Mouse (Mus musculus) adrenal gland, postnatal 4 days (tissue): ENCODE measurements around the gene Ica1l. TPM values are rescaled to one million over a fixed set of nuclear protein-coding genes. Genes with fewer than 3 reads are reported as not detected.

Experiments
- DNase-seq, 2 experiments: peaks; one replicate each; pipeline ENCODE4 v3.0.0; 2021 to 2022; ENCODE audit warnings: low spot score in 2 of 2, mixed read lengths in 2 of 2
- total RNA-seq, 2 experiments: library from RNA; stranded (reverse); gene quantifications; 2 replicates each; pipeline ENCODE4 v1.2.3; 2021

The Ica1l gene
- total RNA-seq, 2 experiments from 2014 or later = 4.4 to 4.7 TPM

GRCm38 (mm10) chr1:59966171-59966785 is 76.7 kb downstream of the Ica1l start:
- DNase-seq = no peak

- no peak for DNase-seq
Measured at GRCm38 (mm10) chr1:59959941-59960340, 83.0 kb downstream of the Ica1l start.

GRCm38 (mm10) chr1:59957206-59957605 is 85.8 kb downstream of the Ica1l start:
- DNase-seq = no peak

GRCm38 (mm10) chr1:59947509-59947908 is 95.5 kb downstream of the Ica1l start:
- DNase-seq = no peak

- DNase-seq = no peak
Measured at GRCm38 (mm10) chr1:59945969-59946368, 97.0 kb downstream of the Ica1l start.

- no peak for DNase-seq
Measured at GRCm38 (mm10) chr1:59943825-59944224, 99.2 kb downstream of the Ica1l start.

- DNase-seq = no peak
Measured at GRCm38 (mm10) chr1:59942057-59942790, 100.8 kb downstream of the Ica1l start.

- no peak for DNase-seq
Measured at GRCm38 (mm10) chr1:59941063-59941462, 101.9 kb downstream of the Ica1l start.

- no peak for DNase-seq
Measured at GRCm38 (mm10) chr1:59932991-59933390, 110.0 kb downstream of the Ica1l start.

Other genes with a start within 250 kb of the Ica1l start
- gene Fam117b, start 130.2 kb downstream of the Ica1l start, total RNA-seq = 10 to 100 TPM; 47.2 to 51.2 TPM
- gene Carf, start 55.1 kb upstream of the Ica1l start, total RNA-seq = 10 to 100 TPM; 18.8 to 19.5 TPM
- 10 to 100 TPM; 24.4 to 25.3 TPM for gene Wdr12, start 55.5 kb upstream of the Ica1l start, total RNA-seq
- gene Nbeal1, start 137.4 kb upstream of the Ica1l start, total RNA-seq = 10 to 100 TPM; 40.8 to 43.3 TPM